Mouse (Mus musculus) bone marrow, adult 2 months (tissue): ENCODE data around the gene Slit3.

ENCODE experiments used
- CTCF ChIP-seq: fragments of 200-500 bp; IDR thresholded peaks from 2 replicates; pipeline ENCODE4 v1.5.1; 2011; ENCODE audit warnings: low read length, control low read depth; ENCODE audit not compliant: control insufficient read depth, insufficient read depth
- POLR2A ChIP-seq: fragments of 200-500 bp; IDR thresholded peaks from 2 replicates; pipeline ENCODE4 v1.6.1; 2011; ENCODE audit warnings: low read depth, mild to moderate bottlenecking, control low read depth, low read length, borderline replicate concordance; ENCODE audit not compliant: control insufficient read depth

DNA sequence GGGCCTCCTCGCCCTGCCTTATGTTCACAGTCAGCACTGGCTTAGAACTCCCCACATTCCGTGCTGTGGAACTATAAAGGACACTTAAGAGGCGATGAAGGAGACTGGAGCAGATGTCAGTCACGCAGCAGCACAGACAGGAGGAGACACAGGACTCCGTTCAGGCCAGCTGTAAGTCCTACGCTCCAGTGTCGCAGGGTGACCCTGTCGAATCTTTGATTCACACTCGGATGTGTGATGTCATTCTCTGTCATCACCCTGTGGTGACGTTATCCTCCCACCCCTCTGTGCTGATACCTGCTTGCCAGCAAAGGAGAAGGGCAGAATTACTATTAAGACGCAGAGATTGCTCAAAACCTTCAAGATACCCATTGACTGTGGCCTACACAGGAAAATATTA, 448.9 kb downstream of the Slit3 start:
- TF ChIP-seq CTCF (no peak), POLR2A (no peak)
